Mouse (Mus musculus) testis, adult 2 months (tissue): ENCODE measurements around the gene Atg9b. TPM values are rescaled to one million over a fixed set of nuclear protein-coding genes. Genes with fewer than 3 reads are reported as not detected.

Experiments
- H3K27ac ChIP-seq: fragments of 200-500 bp; 2 replicates; pipeline ENCODE4 v1.5.1; 2012; ENCODE audit warnings: low read depth, low read length; ENCODE audit not compliant: control insufficient read depth, insufficient read depth
- H3K27me3 ChIP-seq: fragments of 200-500 bp; 2 replicates; pipeline ENCODE4 v1.6.1; 2012; ENCODE audit warnings: mild to moderate bottlenecking, low read length, moderate library complexity; ENCODE audit not compliant: control insufficient read depth, insufficient read depth
- H3K36me3 ChIP-seq: fragments of 200-500 bp; 2 replicates; pipeline ENCODE4 v1.6.1; 2012; ENCODE audit warnings: mild to moderate bottlenecking, low read length; ENCODE audit not compliant: control insufficient read depth, insufficient read depth
- H3K4me1 ChIP-seq: fragments of 200-500 bp; 2 replicates; pipeline ENCODE4 v1.6.1; 2012; ENCODE audit warnings: low read length; ENCODE audit not compliant: control insufficient read depth, insufficient read depth
- H3K4me3 ChIP-seq: fragments of 200-500 bp; 2 replicates; pipeline ENCODE4 v1.5.1; 2012; ENCODE audit warnings: low read depth, mild to moderate bottlenecking, low read length, moderate library complexity, mixed read lengths; ENCODE audit not compliant: control insufficient read depth
- CTCF ChIP-seq: fragments of 200-500 bp; IDR thresholded peaks from 2 replicates; pipeline ENCODE4 v1.5.1; 2012; ENCODE audit warnings: low read depth, mild to moderate bottlenecking, inconsistent platforms, low read length, moderate library complexity; ENCODE audit not compliant: control insufficient read depth, insufficient read depth, insufficient replicate concordance
- POLR2A ChIP-seq: fragments of 200-500 bp; IDR thresholded peaks from 2 replicates; pipeline ENCODE4 v1.6.1; 2012; ENCODE audit warnings: low read depth, mild to moderate bottlenecking, inconsistent platforms, low read length, moderate library complexity; ENCODE audit not compliant: control insufficient read depth
- polyA plus RNA-seq: library from polyadenylated mRNA; depleted of rRNA; stranded (reverse); fragments of >200 nt; gene quantifications from 2 replicates; pipeline ENCODE4 v1.2.3, GENCODE M21; 2012

Atg9b gene
- polyA plus RNA-seq, 1 experiment: 1.3 TPM

- no peak overlapping the region for H3K27ac ChIP-seq
- H3K4me1 ChIP-seq: peaks cover 31% of the 10 kb centered on the region
- H3K27me3 ChIP-seq: no peaks in the 10 kb centered on the region
- H3K4me3 ChIP-seq: peak overlapping the region; percentile 76
- TF ChIP-seq POLR2A (no peak), CTCF (no peak)
- H3K36me3 ChIP-seq: no peaks in the 10 kb centered on the region
Observed at GRCm38 (mm10) chr5:24348546-24348945, 43.4 kb downstream of the Atg9b start.

DNA sequence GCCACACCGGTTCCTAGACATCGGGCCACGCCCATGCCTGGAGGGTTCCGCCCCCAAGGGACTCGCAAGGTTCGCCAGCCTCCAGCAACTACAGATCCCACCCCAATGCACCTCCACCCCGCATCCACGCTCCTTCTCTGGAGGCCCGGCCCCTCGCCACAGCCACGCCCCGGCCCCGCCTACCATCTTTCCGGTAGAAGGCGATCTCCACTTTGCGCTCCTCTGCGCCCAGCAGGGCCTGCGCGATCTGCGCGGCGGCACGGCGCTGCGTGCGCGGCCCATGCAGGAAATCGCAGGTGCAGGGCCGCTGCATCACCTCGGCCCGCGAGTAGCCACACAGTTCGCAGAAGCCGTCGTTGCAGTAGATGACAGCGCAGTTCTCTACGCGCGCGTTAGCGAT lies 43.8 kb downstream of the Atg9b start:
- TF ChIP-seq CTCF (no peak), POLR2A (peak; percentile 58)
- Histone ChIP-seq H3K36me3 (no peaks in the 10 kb centered on the region), H3K27me3 (no peaks in the 10 kb centered on the region), H3K4me3 (peak overlapping the region; percentile 76), H3K27ac (no peak overlapping the region), H3K4me1 (peaks cover 31% of the 10 kb centered on the region)

DNA sequence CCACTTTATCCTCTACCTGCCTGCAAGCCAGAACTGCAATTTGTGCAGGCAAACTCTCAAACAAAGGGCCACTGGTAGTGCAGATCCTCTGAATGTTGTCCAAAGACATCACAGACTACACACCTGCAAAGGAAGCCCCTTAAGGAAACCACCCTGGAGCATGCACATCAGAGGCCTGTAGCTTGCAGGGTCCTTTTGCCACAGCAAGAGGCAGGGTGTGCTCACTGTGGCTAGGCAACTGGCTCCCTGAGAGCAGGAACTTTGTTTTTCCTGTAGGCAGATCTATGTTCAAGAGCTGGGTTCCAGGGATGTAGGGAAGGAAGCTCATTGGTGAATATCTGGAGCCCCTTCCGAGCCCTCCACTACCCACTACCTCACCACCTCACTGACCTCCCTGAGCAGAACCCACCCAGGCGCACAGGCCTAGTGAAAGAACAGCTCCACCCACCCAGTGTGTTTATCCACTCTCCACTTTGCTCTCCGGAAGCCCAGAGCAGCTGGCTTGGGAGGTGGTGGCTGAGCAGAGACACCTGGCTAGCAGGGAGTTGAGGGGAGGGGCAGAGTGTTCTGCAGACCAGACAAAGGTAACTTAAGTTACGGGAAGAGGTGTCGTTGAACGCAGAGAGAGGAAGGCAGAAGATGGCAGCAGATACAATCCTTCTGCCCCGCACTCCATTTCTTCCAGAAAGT lies 44.6 kb downstream of the Atg9b start:
- Histone ChIP-seq H3K4me1 (peaks cover 26% of the 10 kb centered on the region), H3K27ac (no peak overlapping the region), H3K27me3 (no peaks in the 10 kb centered on the region), H3K36me3 (no peaks in the 10 kb centered on the region), H3K4me3 (no peak overlapping the region)
- no peak; the same call in 1 of the 2 replicates for TF ChIP-seq POLR2A
- TF ChIP-seq CTCF: no peak

- Histone ChIP-seq H3K4me1 (peaks cover 26% of the 10 kb centered on the region), H3K27me3 (no peaks in the 10 kb centered on the region), H3K36me3 (no peaks in the 10 kb centered on the region), H3K27ac (no peak overlapping the region), H3K4me3 (no peak overlapping the region)
- TF ChIP-seq POLR2A (no peak), CTCF (no peak)
Observed at GRCm38 (mm10) chr5:24346313-24346712, 45.6 kb downstream of the Atg9b start.

GRCm38 (mm10) chr5:24344477-24345051 lies 47.4 kb downstream of the Atg9b start:
- peaks cover 22% of the 10 kb centered on the region for H3K4me1 ChIP-seq
- H3K27me3 ChIP-seq: no peaks in the 10 kb centered on the region
- no peak overlapping the region for H3K4me3 ChIP-seq
- no peaks in the 10 kb centered on the region for H3K36me3 ChIP-seq
- H3K27ac ChIP-seq: no peak overlapping the region
- TF ChIP-seq CTCF: no peak
- no peak for TF ChIP-seq POLR2A

GRCm38 (mm10) chr5:24343977-24344436 lies 47.9 kb downstream of the Atg9b start:
- Histone ChIP-seq H3K27ac (no peak overlapping the region), H3K36me3 (no peaks in the 10 kb centered on the region), H3K4me3 (no peak overlapping the region), H3K27me3 (no peaks in the 10 kb centered on the region), H3K4me1 (peaks cover 22% of the 10 kb centered on the region)
- TF ChIP-seq POLR2A (no peak), CTCF (no peak)

DNA sequence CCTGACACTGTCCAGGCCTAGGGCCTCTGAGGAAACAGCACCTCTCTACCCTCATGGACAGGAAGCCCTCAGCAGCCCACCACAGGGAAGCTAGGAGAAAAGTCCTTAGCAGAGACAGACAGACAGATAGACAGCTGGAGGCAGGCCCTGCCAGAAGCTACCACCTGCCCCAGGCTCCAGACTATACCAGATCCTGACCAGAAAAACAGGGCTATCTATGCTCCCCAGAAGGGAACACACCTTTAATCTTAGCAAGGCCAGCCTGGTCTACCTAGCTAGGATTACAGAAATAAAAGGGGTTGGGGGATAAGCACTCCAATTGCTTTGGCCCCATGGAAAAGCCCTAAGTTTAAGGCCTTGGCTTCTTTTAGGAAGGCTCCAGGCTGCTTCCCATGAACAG lies 48.6 kb downstream of the Atg9b start:
- Histone ChIP-seq H3K4me1 (peaks cover 18% of the 10 kb centered on the region), H3K27ac (no peak overlapping the region; the same call in none of the 2 replicates), H3K4me3 (no peak overlapping the region), H3K36me3 (no peaks in the 10 kb centered on the region), H3K27me3 (no peaks in the 10 kb centered on the region)
- no peak for TF ChIP-seq CTCF
- TF ChIP-seq POLR2A: no peak
